Mouse (Mus musculus): ENCODE measurements around the gene Gucy2c.
A peak's percentile ranks its signal among the peaks of the same experiment; 100 is the strongest.

The Gucy2c gene

GRCm38 (mm10) chr6:136781377-136781986 is at the start of gene Gucy2c:
Gene Gucy2c, minus strand, starts transcription at chr6:136781765.
- DNase-seq: no peak

DNA sequence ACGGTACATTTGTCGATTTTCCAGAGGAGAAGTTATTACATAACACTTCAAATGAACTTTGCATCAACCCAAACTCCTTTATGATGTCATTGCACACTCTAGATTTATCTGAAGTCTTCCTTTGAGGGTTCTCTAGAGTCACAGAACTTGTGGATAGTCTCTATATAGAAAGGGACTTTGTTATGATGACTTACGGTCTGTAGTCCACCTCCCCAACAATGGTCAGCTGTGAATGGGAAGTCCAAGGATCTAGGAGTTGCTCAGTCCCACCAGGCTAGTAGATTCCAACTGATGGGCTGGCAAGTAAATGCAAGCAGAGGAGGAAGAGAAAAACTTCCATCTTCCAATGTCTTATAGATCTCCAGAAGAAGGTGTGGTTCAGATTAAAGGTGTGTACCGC is 47.1 kb upstream of the Gucy2c start:
- DNase-seq: no peak

DNA sequence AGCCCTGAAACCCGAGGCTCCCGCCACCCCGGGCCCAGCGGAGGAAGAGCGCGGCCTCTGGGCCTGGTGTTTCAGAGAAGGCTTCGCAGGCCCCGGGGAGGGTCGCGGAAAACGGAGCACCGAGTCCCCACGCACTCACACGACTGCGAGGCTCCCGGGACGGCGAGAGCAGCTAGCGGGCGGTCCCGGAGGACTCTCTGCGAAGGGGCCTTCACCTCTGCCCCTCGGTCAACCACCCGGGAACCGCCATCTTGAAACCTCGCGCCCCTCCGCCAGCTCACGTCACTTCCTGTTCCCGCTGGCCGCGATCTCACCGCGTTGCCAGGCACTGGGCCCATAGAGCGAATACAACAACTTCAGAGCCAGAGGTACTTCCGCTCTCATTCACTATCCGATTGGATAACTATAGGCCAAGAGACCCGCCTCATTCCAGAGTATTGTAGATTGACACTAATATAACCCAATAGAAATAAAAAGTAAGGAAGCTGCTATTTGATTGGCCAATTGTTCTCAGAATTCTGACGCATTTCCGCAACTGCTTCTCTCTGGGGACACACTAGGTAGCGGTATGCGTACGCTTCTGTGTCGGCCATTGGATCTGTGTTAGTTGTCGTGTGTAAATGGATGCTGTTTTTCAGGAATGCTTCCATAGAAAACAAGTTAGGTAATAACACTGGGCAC is 46.5 kb upstream of the Gucy2c start, which contains the start of gene Wbp11:
TSS of gene Wbp11 (minus strand) at position 353 of the 681 bp plus-strand sequence.
- peak; percentile 96 to 97 for DNase-seq

GRCm38 (mm10) chr6:136827516-136827880 is 45.9 kb upstream of the Gucy2c start, which contains the start of gene BC049715:
Gene BC049715, plus strand, starts transcription at chr6:136827626.
- peak in 1 of 2 experiments; percentile 47 for DNase-seq

GRCm38 (mm10) chr6:136827116-136827515 is 45.6 kb upstream of the Gucy2c start:
- DNase-seq: no peak

DNA sequence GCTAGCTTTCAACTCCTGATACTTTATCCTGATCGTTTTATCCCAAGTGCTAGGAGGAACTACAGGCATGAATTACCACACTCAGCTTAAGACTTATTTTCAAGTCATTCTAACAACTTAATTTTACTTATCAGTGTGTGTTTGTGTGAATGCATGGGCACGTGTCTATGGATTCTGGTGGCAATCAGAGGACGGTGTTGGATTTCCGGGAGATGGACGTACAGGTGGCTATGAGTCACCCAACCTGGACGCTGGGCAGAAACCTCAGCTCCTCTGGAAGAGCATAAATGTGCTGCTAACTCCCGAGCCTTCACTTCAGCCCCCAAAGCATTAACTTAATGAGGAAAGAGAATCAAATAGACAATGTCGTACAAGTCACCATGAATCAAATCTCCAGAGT is 43.4 kb upstream of the Gucy2c start:
- no peak for DNase-seq

- no peak for DNase-seq
These were observed 39.5 kb upstream of the Gucy2c start for GRCm38 (mm10) chr6:136821086-136821485.

DNA sequence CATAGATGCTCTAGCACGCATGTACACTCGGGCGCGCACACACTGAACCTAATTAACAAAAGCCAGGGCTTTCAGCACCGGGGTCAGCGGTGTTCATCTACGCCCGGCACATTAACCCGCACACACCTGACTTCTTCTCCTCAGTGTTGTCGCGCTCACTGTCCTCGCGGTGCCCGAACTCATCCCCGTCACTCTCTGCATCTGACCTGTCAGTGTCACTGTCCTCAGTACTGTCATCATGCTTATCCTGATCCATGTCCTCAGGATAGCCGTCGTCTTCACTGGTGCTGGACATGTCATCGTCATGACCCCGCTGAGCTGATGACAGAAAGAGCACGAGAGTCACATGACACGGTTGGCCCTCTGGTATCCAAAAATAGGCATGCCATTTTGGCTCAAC is 38.8 kb upstream of the Gucy2c start:
- no peak for DNase-seq

- no peak for DNase-seq
These were observed 36.0 kb upstream of the Gucy2c start for GRCm38 (mm10) chr6:136817549-136817948.

- no peak for DNase-seq
These were observed 35.3 kb upstream of the Gucy2c start for GRCm38 (mm10) chr6:136816826-136817225.

GRCm38 (mm10) chr6:136815381-136815780 is 33.8 kb upstream of the Gucy2c start:
- no peak for DNase-seq

DNA sequence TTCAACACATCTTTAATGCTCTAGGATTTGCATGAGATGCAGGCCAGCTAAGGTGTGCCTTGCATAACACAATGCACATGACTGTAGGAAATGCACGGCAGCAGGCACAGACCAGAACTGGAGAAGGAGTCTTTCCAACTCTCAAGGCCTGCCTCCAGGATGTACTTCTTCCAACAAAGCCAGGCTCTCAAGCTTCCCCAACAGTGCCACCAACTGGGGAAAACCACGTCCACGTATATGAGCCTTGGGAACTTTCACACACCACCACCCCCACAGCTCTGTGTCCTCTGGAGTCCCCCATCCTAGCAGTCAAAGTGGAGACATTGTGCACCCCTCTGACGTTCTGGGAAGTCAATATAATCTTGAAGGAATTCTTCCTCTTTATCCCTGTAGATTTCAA is 31.6 kb upstream of the Gucy2c start:
- DNase-seq: peak in 1 of 2 experiments; percentile 43

GRCm38 (mm10) chr6:136811196-136811595 is 29.6 kb upstream of the Gucy2c start:
- no peak for DNase-seq

DNA sequence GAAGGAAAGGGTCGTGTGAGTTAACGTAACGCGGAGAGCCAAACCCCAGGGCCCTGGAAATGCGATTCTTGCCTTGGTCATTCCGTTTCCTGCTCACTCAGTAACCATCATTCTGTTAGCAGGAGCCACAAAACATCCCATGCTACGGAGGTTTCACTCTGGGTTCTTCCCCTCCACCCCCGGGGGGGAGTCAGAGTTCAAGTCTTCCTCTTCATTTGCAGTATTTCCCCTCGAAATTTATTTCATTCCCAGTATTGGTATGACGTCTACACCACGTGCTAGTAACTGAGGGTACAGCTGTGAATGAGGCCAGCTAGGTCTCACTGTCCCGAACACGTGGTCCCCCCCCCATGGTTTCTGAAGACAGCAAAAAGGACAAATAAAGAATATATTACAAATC is 28.1 kb upstream of the Gucy2c start:
- no peak for DNase-seq

GRCm38 (mm10) chr6:136809077-136809476 is 27.5 kb upstream of the Gucy2c start:
- DNase-seq: peak; percentile 85 to 87

GRCm38 (mm10) chr6:136808631-136809046 is 27.1 kb upstream of the Gucy2c start:
- peak; percentile 43 to 46 for DNase-seq

DNA sequence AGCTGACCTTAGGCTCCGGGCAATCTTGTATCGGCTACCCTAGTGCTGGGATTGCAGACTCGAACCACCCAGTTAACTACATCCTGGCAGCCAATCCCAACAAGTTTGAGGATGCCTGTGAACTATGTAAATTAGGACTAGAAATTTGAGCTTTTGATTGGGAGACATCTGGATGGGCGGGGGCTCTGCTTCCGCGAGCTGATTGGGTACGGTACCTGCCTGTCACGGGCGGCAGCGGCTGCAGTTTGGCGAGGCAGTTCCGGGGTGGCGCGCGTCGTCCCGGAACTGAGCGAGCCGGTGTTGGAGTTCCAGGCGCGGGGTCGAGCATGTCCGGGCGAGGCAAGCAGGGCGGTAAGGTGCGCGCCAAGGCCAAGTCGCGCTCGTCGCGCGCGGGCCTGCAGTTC is 26.5 kb upstream of the Gucy2c start, which contains the start of gene H2afj:
TSS of gene H2afj (plus strand) at position 231 of the 404 bp plus-strand sequence.
- peak; percentile 98 for DNase-seq

GRCm38 (mm10) chr6:136807395-136808013 is 25.9 kb upstream of the Gucy2c start:
- DNase-seq: no peak

- peak; percentile 78 to 79 for DNase-seq
These were observed 25.3 kb upstream of the Gucy2c start for GRCm38 (mm10) chr6:136806819-136807218.

DNA sequence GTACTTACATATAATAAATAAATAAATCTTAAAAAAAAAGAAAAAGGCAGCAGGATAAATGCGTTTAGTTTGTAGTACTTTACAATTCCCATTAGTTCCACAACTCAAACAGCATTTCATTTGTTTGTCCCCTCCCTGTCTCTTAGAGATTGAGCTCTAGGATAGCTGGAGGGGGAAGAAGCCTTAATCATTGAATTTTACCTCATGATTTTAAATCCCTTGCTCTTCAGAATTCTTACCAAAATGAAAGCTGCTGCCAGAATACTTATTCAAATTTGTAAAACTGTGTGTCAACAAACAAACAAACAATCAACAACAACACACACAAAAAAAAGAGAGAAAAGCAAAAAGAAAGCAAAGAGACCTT is 23.8 kb upstream of the Gucy2c start:
- DNase-seq: no peak

- DNase-seq: no peak
These were observed 23.3 kb upstream of the Gucy2c start for GRCm38 (mm10) chr6:136804705-136805408.

DNA sequence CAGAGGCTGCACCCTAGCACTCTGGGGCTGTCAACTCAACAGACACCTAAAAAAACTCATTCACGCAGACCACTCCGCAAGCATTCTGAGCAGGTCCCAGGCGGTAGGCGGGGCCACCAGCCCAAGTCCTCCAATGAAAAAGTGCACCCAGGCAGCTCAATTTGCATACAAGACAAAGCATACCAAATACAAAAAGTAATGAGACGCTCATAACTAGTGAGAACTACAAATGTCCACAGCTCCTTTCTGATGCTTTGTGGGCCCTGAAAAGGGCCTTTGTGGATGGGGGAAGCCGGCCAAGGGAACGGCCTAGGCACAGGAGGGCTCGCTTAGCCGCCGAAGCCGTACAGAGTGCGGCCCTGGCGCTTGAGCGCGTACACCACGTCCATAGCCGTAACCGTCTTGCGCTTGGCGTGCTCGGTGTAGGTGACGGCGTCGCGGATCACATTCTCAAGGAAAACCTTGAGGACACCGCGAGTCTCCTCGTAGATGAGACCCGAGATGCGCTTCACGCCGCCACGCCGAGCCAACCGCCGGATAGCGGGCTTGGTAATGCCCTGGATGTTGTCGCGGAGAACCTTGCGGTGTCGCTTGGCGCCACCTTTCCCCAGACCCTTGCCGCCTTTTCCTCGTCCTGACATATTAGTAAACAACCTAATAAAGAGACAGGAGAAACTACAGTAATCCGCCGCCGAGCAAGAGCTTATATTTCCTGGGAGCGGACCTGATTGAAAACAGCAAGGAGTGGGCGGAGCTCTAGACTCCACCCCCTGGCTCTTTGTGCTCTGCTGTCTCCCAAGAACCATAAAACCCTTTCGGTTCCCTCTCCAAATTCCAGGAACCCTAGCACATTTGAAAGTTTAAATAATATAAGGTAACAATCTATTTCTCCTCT is 22.4 kb upstream of the Gucy2c start, which contains the start of gene Hist4h4:
TSS of gene Hist4h4 (minus strand) at position 677 of the 895 bp plus-strand sequence.
- peak; percentile 96 for DNase-seq
